Mouse (Mus musculus) megakaryocyte, embryonic 14.5 days (primary cell): Measurements from ENCODE around the gene Adap2.

ENCODE experiments used
- FLI1 ChIP-seq: IDR thresholded peaks from 2 replicates; pipeline ENCODE4 v1.6.1; 2012; ENCODE audit warnings: low read length, inconsistent platforms, mixed read lengths
- GATA1 ChIP-seq: IDR thresholded peaks from 3 replicates; pipeline ENCODE4 v1.6.1; 2012; ENCODE audit warnings: mixed read lengths, low read length, inconsistent platforms, borderline replicate concordance

DNA sequence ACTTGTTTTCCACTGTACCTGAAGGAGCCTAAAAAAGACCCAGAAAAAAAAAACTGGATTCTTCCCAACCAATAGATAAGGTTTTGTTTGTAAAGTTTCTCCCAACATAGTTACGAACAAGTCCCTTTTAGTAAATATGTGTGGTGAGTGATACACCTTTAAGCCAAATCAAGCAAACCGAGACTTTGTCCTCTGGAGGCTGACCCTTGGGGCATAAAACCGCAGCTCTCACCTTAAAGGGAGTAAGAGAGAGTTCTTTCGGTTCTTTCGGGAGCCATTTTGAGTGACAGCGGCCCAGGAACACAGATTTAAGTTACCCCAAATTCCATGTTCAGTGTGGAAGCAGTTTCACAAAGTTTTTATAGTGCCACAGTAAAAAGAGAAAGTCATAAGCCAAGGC, 48.4 kb downstream of the Adap2 start:
- TF ChIP-seq GATA1 (no peak), FLI1 (no peak)
